Mouse (Mus musculus): Measurements from ENCODE around the gene Kansl3. TPM values are rescaled to one million over a fixed set of nuclear protein-coding genes. Genes with fewer than 3 reads are reported as not detected.

Kansl3 gene
- total RNA-seq, 1 experiment from 2014 or later, result 53.4 TPM

DNA sequence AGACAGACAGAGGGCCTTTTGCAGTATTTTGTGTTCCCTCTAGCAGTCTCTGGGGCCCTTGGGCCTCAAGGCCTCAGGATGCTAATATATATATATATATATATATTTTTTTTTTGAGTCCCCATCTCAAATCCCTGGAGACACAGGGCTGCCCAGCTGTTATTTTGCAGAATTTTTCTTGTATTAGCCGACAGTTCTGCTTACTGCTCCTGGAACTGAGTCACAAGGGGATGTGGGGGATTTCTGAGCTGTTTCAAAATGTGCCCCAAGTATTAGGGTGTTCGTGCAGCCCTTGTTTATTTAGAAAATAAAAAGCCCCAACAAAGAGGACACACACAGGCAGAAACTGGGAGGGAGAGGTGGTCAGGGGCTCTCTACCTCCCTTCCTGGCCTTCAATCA lies 69.3 kb downstream of the Kansl3 start:
- ATAC-seq (replicated peaks; ENCODE audit: insufficient number of reproducible peaks, low FRiP score, low TSS enrichment, poor library complexity, severe bottlenecking), result no peak

DNA sequence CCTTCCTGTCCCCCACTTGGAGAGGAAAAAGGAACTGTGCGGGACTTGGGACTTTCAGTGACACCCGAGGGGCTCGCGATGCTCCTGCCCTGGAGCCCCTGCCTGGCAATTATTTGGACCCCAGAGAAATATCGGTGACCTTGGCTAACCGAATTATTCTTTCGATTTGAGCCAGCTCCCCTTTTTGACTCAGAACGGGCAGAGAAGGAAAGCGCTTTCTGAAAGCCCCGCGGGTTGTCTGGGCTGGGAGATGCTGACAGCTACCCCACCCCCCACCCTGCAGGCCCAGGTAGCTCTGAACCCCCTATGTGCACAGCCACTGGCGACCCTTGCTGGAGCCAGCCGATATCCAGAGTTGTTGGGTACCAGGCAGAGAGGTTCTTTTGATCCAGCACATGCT lies 69.9 kb downstream of the Kansl3 start:
- ATAC-seq (replicated peaks; ENCODE audit: insufficient number of reproducible peaks, low FRiP score, low TSS enrichment, poor library complexity, severe bottlenecking), result no peak

DNA sequence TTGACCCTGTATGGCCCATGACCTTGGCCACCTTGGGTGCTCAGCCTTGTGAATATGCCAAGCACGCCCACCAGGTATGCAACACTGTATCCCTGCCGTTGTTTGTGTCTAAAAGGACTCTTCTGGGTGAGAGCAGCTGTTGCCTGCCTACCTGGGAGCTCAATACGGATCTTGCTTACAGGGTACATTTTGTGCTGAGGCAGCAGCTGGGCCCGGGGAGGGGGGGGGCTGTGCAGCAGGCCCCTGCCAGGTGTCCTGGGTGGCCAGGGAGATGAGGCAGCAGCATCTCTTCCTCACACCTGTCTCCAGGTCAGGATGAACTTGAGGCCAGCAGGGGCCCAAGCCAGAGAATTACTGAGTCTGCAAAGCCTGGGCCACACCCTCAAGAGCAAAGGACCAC lies 70.9 kb downstream of the Kansl3 start:
- ATAC-seq (replicated peaks; ENCODE audit: insufficient number of reproducible peaks, low FRiP score, low TSS enrichment, poor library complexity, severe bottlenecking), result no peak

DNA sequence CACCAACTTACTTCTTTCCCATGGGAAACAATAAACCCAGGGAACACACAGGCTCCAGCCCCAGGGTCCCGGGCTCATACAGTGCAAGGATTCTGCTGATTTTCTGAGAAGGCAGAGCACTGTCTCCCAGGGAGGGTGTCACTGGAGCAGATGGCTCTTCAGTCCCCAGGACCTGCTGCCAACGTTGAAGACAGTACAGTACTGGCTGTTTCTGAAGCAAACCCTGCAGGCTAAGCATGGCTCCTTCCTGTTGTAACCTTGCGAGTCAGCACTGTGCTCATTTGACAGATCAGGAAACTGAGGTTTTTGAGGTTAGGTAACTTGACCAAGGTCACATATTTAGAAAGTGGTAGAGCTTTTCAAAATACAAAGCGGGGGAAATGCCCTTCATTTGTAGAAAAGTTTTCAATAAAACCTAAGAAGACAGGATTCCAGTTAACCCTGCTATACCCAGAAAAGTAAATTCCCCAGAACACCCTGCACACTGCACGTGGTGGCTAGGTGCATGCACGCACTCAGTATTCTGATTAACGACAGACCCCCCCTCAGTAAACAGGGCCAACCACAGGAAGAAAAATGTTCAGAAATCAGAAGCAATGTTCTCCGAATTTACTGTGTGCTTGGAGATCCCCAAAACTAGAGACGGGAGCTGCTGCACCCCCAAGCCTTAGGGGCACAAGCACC lies 72.4 kb downstream of the Kansl3 start:
- ATAC-seq (replicated peaks; ENCODE audit: insufficient number of reproducible peaks, low FRiP score, low TSS enrichment, poor library complexity, severe bottlenecking), result peak; percentile 48; the same call in 1 of the 2 replicates

DNA sequence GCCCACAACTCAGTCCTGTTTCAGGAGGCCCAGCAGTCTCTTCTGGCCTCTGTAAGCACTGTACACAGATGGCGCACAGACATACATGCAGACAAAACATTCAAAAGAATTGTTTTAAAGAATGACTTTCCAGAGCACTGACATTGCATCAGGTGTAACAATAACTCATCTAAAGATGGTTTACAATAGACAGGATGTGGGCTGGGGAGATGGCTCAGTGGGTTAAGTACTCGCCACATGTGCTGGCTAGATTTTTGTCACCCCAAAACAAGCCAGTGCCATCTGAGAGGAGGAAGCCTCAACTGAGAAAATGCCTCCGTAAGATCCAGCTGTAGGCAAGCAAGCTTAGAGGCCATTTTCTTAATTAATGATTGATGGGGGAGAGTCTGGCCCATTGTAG lies 74.6 kb downstream of the Kansl3 start:
- ATAC-seq (replicated peaks; ENCODE audit: insufficient number of reproducible peaks, low FRiP score, low TSS enrichment, poor library complexity, severe bottlenecking), result no peak

DNA sequence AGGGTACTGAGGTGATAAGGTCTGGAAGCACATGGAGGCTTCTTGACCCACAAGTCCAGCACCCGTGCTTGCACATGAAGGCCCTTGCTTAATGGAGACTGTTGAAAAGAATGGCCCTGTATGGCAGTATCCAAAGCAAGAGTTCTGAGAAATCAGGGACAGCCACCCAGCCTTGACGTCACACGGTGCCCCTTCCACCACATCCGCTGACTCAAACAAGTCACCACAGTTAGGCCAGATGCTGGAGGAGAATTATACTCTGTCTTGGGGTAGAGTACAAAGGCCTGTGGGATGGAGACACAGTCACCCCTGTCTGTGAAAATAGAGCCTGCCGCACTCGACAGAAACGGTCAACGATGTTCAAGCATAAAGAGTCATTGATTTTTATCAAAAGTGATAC lies 75.5 kb downstream of the Kansl3 start:
- no peak for ATAC-seq (replicated peaks; ENCODE audit: insufficient number of reproducible peaks, low FRiP score, low TSS enrichment, poor library complexity, severe bottlenecking)

Other genes with a start within 250 kb of the Kansl3 start
- gene Uggt1, start 124.5 kb downstream of the Kansl3 start, total RNA-seq (2017), result 91.2 to 135 TPM (median 106 TPM) in 3 replicates
- 315 to 366 TPM (median 360 TPM) in 3 replicates for gene Neurl3, start 94.5 kb downstream of the Kansl3 start, total RNA-seq (2017)
- gene Arid5a, start 61.4 kb downstream of the Kansl3 start, total RNA-seq (2017), result 47.3 to 80.2 TPM (median 65.0 TPM) in 3 replicates
- 0.29 TPM in 1 of 3 replicates, not detected in the others for gene Fer1l5, start 3.1 kb upstream of the Kansl3 start, total RNA-seq (2017)
- 8.0 to 12.1 TPM (median 10.8 TPM) in 3 replicates for gene Lman2l, start 76.1 kb upstream of the Kansl3 start, total RNA-seq (2017)
- gene Cnnm4, start 102.4 kb upstream of the Kansl3 start, total RNA-seq (2017), result 16.4 to 17.0 TPM (median 17.0 TPM) in 3 replicates
- gene Cnnm3, start 142.7 kb upstream of the Kansl3 start, total RNA-seq (2017), result 3.9 to 11.4 TPM (median 6.2 TPM) in 3 replicates
- 9.4 to 21.2 TPM (median 19.1 TPM) in 3 replicates for gene Ankrd23, start 167.7 kb upstream of the Kansl3 start, total RNA-seq (2017)
- gene Gm42417, start 170.2 kb upstream of the Kansl3 start, total RNA-seq (2017), result not detected in 3 replicates
- gene Ankrd39, start 178.3 kb upstream of the Kansl3 start, total RNA-seq (2017), result 4.9 to 7.9 TPM (median 7.6 TPM) in 3 replicates
- 7.7 to 16.7 TPM (median 7.8 TPM) in 3 replicates for gene Sema4c, start 189.2 kb upstream of the Kansl3 start, total RNA-seq (2017)